Mouse (Mus musculus) thymus, postnatal 25 days (tissue): Measurements from ENCODE around the gene Cd247.
A peak's percentile ranks its signal among the peaks of the same experiment; 100 is the strongest.

Experiments
- DNase-seq: peaks from one replicate; pipeline ENCODE4 v3.0.0; 2022

Cd247 gene

DNA sequence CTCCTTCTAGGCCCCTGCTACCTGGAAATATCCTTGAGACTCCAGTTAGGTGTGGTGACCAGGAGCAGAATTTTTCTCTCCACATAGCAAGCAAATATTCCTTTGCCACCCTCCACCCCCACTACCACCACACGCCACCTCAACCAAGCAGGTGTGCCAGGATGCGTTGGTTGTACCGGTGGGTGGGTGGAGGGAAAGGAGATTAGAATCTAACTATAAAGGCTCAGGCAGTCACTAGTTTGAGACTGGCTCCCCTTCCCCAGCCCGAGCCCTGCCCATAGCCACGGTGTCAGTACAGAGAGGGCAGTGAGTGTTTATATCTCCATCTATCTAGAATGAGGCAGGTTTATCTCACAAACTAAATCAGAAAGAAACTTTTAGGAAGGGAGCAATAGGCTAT is 39.7 kb downstream of the Cd247 start:
- peak; percentile 67 for DNase-seq

DNA sequence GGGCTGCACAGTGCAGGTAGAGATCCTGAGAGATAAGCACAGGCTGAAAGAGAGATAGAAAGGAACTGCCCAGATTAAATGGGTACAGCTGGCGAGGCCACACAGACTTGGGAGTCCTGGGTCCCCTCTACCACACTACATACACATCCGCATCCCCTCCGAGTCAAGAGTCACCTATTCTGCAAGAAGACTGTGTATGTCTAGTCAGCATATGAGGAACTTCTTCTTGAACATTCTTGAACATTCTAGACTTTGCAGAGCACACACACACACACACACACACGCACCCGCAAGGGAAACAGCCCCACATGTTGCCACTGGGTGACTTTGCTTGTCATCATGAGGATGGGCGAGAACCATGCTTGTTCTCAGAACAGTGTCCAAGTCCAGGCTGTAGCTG is 40.1 kb downstream of the Cd247 start:
- no peak for DNase-seq

DNA sequence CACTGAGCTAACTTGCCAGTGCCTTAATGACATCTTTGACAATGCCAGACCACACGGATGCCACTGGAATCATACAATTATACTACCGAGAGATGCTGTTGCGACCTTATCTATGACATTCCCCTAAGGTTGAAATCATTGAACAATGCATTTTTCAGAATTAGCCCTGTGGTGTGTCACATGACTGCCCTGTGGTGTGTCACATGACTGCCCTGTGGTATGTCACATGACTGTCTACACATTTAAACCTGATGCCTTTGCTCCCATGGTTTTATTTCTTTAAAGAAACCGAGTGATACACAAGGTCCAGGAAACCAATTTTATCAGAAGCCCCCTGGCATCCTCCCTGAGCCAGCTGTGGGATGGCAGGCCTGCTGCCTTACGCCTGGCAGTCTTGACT is 41.4 kb downstream of the Cd247 start:
- no peak for DNase-seq

DNA sequence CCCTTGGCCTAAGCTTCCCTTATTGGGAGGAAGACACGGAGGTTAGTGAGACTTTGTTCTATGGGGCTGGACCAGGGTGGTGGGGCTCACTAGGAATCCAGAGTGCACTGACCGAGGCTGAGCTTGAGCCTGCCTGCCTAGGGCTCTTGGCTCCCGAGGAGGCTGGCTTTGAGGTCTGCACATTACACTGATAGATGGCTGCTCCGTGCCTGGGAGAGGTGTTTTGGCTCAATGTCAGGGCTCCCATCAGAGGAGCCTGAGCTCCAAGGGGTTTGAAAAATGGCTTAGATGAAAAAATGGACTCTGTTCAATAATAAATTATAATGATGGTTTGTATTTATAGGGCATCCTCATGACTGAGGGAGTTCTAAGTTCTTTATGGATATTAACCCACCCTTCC is 44.8 kb downstream of the Cd247 start:
- DNase-seq = no peak

DNA sequence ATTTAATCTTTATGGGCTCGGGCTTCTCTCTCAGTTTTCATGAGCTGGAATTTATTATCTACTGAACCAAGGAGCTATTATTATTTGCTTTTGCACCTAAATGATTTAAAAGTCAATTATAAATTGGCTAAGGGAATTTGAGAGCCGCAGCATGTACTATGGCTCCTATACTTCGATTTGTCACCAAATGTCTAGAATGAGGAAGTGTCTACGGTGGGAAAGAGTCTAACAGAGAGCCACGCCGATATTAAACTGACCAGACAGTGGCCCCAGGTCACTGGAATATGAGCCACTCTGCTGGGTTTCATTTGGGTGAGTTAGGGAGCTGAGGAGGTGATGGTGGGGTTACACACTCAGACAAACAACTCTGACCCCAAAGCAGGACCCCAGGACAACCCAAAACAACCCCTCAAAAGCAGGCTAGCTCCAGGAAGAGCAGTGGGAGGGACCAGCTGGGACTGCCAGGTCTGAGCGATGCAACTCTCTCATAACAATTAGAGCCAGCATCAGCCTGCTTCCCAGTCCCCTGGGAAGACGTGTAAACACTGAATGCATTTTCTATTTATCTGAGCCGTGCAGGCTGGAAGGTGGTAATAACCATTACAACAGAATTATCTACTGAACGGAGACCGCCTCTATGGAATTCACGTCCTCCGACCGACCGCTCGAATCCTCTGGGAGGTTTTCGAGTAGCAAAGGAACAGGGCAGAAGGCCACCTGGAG is 45.6 kb downstream of the Cd247 start:
- DNase-seq = no peak

DNA sequence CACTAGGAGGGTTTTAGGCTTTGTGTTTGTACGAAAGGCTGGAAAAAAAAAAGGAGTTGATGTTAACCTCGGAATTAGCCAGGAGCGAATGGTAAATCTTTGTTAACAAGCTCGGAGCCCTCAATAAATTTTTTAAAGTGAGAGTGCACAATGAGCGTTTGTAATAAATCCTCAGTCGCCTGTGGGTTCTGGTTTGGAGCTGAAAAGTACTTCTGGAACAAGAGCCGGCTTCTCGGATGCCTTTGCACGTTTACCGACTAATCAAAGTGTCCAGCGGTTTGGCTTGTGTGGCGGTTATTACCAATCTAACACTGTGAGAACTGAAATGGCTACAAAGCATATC is 46.1 kb downstream of the Cd247 start:
- no peak for DNase-seq

DNA sequence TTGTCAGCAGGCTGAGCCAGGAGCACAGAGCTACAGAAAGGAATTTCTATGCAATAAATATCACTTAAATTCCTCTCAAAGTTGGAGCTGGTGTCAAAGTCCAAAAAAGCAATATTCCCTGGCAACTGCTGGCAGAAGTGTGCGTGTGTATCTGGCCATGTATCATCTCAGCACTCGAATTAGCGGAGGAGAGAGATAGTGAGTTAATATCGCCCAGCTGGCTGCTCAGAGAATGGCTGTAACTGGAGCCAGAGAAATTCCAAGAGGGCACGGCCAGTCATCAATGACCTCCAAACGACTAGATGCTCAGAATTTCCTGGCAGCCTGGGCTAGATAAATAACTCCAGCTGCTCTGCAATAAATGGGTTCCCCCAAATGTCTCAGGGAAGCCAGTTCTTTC is 48.0 kb downstream of the Cd247 start:
- DNase-seq = no peak

DNA sequence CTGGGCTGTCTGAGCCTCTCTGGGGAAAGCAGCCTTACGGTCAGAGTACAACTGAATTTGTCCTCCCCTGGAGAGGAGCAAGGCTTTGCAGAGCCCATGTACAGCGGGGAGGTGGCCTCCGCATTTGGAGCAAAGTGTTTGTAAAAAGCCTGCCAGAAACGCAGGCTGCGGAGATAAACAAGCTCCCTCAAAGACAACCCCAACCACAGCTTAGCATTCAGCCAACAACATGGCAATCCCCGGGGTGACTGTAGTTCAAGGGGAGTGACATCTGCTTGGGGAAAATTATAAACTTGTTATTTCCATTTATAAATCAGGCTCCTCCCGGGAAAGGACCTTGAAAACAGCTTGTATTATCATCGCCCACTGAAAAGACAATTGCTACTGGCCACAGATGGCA is 49.1 kb downstream of the Cd247 start:
- DNase-seq = no peak

DNA sequence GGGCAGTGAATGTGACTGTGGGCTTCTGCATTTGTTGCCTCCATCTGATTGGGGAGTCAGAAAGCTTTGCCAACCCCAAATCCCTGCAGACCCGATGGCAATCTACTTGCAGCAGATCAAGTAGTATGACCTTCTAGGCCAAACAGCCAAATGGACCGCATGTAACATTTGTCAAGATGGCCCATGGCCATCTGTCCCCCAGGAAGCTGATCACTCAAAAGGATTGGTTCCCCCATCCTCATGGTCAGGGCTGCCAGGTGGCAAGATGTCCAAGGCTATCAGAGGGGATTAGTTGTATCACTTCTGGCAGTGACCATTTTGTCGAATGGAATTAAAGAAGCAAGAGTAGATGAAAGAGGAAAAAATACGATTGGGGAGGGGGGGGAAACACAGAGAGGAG is 50.7 kb downstream of the Cd247 start:
- no peak for DNase-seq

DNA sequence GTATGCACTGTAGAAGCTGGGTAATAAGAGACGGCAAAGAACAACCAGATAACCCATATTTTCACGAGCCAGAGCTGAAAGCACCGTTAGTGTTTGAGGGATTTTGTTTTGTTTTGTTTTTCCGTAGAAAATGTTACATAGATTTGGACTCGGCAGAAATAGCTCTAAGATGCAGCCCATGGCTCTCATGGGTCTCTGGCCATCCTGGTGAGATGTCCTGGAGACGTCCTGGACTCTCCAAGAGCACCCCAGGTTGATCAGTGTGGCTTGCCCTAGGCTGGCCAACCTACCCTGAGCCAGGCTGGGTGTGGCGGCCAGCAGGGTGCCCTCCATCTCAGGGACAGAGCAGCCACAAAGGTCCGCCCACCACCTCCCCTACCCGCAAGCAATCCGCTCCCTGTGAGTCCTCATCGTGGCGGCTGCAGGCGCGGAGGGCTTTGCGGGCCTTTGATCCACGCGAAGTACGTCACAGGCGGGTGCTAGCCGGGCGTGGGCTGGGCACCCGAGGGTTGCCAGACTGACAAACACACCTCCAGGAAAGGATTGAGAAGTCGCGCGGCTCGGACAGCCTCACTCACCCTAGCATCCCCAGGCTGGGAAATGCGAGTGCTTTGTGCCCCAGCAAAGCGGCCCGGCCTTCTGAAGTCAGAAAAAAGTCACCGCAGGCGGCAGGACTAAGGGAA is 52.2 kb downstream of the Cd247 start:
- DNase-seq = peak; percentile 61

DNA sequence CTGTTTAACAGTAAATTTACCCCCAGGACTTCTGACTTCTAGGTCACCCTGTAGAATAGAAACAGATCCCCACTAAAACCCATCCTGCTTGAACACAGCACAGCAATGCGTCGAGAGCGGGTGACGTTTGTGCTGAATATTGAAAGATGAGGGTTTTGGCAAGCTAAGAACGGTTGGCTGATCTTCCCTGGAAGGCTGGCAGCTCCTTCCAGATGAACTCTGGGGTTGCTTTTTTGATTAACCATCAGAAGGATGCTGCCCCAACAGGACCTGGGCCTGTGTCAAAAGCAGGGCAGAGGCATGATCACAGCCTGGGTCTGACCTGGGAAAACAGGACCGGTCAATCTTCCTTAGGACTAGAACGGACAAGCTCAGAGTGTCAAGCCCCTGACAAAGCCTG is 53.7 kb downstream of the Cd247 start:
- DNase-seq = no peak

DNA sequence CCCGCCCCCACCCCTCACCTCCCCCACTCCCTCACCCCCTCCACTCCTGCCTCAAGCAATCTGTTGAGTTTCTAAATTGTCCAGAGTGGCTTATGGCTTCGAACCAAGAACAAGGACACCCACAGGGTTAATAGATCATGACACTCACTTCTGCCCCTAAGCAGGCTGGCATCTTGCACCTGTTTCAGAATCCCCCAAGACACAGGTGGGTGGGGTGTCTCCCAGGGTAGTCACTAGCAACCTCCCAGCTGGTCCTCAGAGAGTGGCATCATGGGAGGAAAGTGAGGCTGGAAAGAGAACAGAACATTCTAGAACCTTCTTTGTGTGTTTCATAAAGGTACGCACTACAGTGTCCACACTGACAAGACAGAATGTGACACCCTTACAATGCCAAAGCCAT is 55.1 kb downstream of the Cd247 start:
- DNase-seq = peak; percentile 75

DNA sequence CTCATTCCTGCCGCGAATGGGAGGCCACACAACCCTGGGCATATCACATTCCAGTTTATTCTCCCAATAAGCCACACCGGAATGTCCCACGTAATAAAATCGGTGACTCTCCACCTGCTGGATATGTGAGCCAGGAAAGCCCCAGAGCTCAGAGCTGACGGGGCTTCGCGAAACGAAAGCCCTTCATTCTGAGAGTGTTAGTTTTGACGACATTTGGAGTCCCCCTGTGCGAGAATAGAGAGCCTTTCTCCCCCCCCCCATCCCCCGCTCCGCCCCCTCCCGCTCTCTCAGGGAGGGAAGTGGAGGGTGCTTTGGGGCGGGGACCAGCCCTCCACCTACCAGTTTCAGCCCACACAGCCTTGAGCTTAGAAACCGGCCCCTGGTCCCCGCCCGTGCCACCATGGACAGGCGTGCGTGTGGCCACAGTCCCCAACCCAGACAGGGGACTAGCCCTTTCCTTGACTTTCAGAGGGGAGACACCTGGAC is 56.0 kb downstream of the Cd247 start:
- peak; percentile 80 for DNase-seq

DNA sequence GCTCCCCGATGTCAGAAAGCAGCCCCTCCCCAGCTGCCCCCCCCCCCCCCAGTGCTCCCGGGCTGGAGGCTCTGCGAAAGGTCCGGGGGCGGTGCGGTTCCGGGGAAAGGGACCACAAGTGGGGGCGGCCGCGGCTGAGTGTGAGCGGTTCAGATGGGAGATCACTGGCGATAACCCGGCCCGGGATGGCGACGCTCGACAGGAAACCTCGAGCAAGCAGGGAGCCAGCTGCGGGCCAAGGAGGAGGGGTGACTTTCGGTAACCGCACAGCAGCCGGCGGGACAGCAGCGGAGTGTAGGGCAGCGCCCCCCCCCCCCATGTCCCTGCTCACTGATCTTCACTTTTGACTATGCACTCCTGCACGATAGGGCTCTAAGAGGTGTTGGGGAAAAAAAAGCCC is 56.5 kb downstream of the Cd247 start:
- DNase-seq = peak; percentile 87

DNA sequence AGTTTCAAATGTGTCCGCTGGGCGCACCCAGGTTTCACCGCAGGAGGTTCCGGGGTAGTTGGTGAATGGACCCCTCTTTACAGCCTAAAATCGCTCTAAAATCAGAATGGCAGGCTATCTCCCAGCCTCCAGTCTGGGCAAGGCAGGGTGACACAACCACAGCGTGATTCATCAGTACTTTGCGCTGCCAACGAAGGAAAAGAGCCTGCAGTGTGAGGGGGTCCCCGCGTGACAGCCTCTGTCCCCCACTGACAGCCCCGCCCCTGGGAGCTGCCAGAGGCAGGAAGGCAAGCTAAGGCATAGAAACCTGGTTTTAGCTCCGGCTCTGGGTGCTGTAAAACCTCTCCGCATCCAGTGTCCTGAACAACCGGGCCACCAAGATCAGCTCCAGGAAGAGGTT is 56.9 kb downstream of the Cd247 start:
- DNase-seq = peak; percentile 85

DNA sequence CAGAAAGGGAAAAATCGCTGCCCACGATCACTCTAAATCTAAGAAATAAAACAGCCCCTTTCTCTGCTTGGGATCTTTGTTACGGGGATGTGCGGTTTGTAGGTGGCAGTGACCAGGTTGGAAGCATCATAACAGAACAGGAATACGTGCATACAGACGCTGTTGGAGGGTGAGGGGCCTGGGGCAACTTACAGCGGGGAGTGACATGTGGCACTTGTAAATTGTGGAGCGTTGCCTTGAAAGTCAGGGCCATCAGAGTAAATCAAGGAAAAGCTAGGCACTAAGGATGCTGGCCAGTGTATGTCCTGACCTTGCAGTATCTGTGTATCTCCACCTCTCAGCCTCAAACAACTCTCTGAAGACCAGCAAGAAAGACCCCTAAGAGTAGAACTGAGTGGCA is 59.9 kb downstream of the Cd247 start:
- DNase-seq = no peak

DNA sequence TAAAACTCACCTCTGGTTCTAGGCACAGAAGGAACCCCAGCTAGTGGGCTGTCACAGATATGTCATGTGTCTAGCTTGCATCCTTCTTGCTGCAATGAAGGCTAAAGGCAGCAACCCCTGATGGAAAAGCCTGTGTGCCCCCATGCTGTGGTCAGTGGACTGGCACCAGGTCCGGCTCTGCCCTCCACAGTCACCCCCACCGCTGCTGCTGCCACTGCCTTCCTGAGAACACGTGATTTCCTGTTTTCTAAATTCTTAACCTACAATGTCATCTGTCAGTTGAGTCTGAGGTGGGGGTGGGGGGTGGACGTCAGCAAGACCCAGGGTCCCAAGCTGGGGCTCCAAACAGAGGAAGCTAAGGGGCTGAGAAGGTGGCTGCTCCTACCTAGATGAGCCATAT is 60.4 kb downstream of the Cd247 start:
- peak; percentile 70 for DNase-seq

DNA sequence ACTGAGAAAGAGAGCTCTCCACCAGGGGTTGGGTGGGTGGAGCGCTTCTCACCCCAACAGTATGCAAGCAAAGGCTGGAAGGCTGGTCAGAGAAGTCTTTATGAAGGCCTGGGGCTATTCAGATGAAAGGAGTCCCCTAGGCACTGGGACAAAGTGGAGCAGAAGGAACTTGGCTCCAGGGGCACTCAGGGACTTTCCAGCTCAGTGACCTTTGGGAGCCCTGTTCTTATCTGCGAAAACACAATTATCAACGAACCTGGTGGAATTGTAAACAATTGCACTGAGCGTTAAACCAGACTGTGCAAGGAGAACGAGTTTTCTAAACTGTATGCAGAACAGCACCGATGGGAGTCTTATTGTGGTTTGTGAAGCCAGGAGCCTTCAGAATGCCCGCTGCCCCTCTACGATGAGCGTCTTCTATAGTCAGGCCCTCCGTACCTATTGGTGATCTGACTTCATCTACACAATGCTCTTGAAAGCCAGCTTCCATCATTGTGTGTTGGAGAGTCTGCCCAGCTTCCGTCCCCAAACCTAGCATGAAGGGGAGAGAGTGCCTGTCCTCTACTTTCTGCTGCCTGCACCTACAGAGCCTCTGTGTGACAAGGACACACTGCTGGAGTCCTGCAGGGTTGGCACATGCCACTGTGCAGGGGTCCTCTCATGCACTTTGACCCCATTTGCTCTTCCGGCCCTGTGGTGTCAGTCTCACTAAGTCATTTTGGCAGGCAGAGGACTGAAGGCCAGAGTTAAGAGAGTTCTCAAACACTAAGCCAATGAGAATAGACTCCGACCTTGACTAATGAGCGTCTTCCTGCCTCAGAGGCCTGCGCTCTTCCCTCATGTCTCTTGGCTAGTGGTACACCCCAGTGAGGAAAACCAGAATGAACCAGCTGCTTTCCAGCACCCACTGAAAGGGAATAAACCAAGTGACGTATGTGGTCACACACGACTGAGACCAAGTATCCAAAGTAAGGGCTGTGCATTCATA is 61.3 kb downstream of the Cd247 start:
- no peak for DNase-seq

DNA sequence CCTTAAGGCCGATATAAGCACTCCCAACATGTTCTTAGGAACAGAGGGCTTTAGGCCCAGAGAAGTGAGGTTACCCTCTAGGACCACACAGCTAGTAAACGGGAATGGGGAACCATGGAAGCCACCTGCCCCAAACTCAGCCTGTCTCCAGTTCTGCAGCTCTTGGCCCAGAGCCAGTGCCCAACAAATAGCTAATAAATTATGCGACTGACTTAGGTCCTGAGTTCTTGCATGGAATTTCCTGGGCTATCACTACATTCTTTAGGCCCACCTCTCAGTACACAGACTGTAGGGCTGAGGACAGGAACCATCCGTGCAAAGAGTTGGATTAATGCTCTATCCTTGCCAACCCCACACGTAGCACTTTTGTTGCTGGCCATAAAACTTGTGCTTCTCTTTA is 63.6 kb downstream of the Cd247 start:
- DNase-seq = peak; percentile 5

DNA sequence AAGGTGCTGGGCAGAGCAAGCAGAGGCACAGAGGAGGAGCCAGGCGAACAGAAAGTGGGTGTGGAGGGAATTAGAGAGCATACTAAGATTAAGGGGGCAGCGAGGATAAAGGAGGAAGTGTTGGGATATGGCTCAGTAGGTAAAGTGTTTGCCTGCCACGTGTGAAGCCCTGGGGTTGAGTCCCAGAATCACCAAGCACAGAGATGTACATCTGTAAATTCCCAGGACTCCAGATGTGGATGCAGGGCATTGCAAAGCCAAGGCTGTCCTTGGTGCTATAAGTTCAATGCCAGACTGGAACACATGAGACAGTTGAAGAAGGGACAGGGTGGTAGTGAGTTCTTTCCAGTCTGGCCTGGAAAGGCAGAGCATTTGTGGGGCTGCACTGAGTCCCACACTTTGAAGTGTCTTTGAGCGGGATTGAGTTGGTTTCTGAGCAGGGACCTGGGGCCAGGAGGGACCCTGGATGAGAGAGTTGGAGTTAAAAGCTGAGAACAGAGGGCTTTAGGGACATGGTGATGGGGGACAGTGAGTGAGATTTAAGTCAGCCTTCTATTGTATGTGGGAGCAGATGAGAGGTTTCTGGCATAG is 64.7 kb downstream of the Cd247 start:
- DNase-seq = peak; percentile 8

DNA sequence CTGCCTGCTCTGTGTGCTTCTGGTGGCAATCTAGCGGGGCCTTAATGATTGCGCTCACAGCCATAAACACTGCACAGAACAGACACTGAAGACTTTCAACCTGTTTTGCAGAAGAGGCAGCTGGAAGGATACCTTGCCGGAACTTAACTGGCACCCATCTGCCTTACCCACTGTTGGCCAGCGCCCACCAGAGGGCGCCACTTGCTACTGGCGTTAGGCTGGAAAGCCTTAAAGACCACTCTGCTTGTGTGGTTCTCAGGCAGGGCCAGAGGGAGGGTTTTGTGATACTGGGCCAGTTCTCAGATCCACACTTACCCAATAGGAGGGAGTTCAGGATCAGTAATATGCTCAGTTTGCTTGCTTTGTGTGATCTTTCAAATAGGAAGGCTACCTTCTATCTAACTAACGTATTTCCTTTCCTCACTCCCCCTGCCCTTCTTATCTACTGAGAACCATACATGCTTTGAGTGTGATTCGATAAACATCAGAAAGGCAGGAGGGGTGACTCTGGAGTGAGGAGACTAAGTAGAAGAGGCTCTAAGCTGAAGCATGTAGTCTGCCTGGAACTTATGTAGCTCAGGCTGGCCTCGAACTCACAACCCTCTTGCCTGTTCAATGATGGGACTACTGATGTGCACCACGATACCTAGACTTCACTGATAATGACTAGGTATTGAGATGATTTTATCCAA is 65.4 kb downstream of the Cd247 start:
- peak; percentile 87 for DNase-seq

DNA sequence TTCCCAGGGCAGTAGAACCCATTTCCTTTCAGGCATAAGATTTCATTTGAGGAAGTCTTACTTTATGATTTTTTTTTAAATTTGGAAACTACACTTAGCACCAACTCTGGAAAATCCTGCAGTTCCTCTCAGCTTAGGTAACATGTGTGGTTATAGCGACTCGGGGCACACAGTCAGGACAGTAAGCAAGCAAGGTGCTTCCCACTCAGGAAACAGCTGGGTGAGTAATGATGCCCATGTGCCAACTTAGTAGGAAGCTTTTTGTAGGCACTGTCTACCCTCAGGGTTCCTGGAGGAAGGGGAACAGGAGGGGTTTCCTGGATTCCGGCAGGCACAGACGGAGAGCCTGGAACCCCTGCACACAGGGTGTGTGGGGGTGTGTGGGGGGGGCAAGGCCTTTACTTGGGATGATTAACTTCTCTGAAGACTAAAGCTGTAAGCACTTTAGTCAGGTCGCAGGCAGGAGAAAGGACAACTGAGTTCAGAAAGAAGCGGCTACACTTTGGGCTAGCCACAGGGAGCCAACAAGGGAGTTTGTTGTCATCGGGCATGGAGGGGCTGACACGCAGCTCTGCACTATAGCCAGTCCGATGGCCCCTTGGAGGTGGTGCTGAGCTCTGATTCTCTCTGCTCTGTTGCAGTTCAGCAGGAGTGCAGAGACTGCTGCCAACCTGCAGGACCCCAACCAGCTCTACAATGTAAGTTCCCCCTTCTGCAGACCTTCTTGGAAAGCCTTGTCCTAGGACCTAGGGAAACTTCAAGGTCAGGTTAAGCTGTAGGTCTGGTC is 67.5 kb downstream of the Cd247 start:
- no peak for DNase-seq
